Mouse (Mus musculus) testis, adult 2 months (tissue): ENCODE data around the gene Fbxo27.
A peak's percentile ranks its signal among the peaks of the same experiment; 100 is the strongest.

Experiments
- CTCF ChIP-seq: fragments of 200-500 bp; IDR thresholded peaks from 2 replicates; pipeline ENCODE4 v1.5.1; 2012; ENCODE audit warnings: low read depth, mild to moderate bottlenecking, inconsistent platforms, low read length, moderate library complexity; ENCODE audit not compliant: control insufficient read depth, insufficient read depth, insufficient replicate concordance
- POLR2A ChIP-seq: fragments of 200-500 bp; IDR thresholded peaks from 2 replicates; pipeline ENCODE4 v1.6.1; 2012; ENCODE audit warnings: low read depth, mild to moderate bottlenecking, inconsistent platforms, low read length, moderate library complexity; ENCODE audit not compliant: control insufficient read depth

- TF ChIP-seq CTCF, result peak; percentile 66; the same call in 1 of the 2 replicates
- peak; percentile 82; the same call in 1 of the 2 replicates for TF ChIP-seq POLR2A
Observed at GRCm38 (mm10) chr7:28741709-28742438, 49.2 kb downstream of the Fbxo27 start, which contains the start of the genes Mrps12 and Sars2.
